Mouse (Mus musculus) bone marrow macrophage, adult 2 months (primary cell): ENCODE measurements at regions not wholly inside any gene's neighbourhood (a gene's known extent, or its start where the extent isn't known, plus 50 kb on each side); places are given as distances from the start of the nearest gene placed in this dataset.

ENCODE experiments used
- CTCF ChIP-seq: IDR thresholded peaks from 2 replicates; pipeline ENCODE4 v1.5.1; 2012; ENCODE audit warnings: low read depth, mild to moderate bottlenecking, low read length, moderate library complexity
- POLR2A ChIP-seq: IDR thresholded peaks from 2 replicates; pipeline ENCODE4 v1.6.1; 2012; ENCODE audit warnings: mild to moderate bottlenecking, low read depth, low read length, borderline replicate concordance

- no peak for TF ChIP-seq CTCF
- TF ChIP-seq POLR2A: no peak
These were observed 137.3 kb downstream of the 1190002N15Rik start for GRCm38 (mm10) chr9:94400596-94400995.
